Mouse (Mus musculus): ENCODE data around the gene Gm44503. TPM values are rescaled to one million over a fixed set of nuclear protein-coding genes. Genes with fewer than 3 reads are reported as not detected.

Gm44503 gene
- polyA plus RNA-seq, 1 experiment: 0.01 TPM

DNA sequence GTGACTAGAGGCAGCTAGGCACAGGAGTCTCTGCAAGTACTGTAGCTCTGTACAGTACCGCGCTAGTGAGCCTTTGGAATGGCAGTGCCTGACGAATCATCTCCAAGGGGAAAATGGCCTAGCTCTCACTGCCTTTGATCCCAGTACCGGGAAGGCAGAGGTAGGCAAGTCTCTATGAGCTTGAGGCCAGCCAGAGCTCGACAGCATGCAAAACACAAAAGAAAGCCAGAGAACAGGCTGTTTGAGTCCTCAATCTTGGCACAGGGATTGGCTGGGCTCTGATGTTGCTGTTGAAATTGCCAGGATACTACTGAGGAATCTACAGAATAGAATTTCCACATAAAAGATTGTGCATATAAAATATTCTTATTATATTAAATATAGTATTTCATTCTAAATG is 13.8 kb downstream of the Gm44503 start:
- Histone ChIP-seq H3K4me3 (no peak overlapping the region), H3K27me3 (ENCODE audit: control insufficient read depth, insufficient read depth, insufficient read length) (peaks cover 4% of the 10 kb centered on the region), H3K79me2 (ENCODE audit: control insufficient read depth, insufficient read depth) (no peaks in the 10 kb centered on the region), H3ac (ENCODE audit: control insufficient read depth, insufficient read length) (no peak overlapping the region), H3K36me3 (ENCODE audit: control insufficient read depth, insufficient read depth) (no peaks in the 10 kb centered on the region), H3K4me2 (ENCODE audit: low read depth) (no peak overlapping the region)
- no peak for TF ChIP-seq TCF12 (IDR thresholded peaks at IDR 0.05; ENCODE audit: insufficient read depth, poor library complexity, severe bottlenecking)
- no peak for TF ChIP-seq MYOD1 (IDR thresholded peaks at IDR 0.05; ENCODE audit: control insufficient read depth in 1 of 3, insufficient read length in 2 of 3, low read depth in 2 of 3)
- TF ChIP-seq TCF3 (IDR thresholded peaks at IDR 0.05; ENCODE audit: insufficient read length, low read depth): no peak
- no peak for TF ChIP-seq CEBPB (IDR thresholded peaks at IDR 0.05; ENCODE audit: insufficient read depth, poor library complexity, severe bottlenecking)
- no peak for TF ChIP-seq SRF (IDR thresholded peaks at IDR 0.05; ENCODE audit: control insufficient read depth, insufficient read length, low read depth)
- TF ChIP-seq USF1 (IDR thresholded peaks at IDR 0.05; ENCODE audit: low read depth): no peak
- no peak for TF ChIP-seq MAX (IDR thresholded peaks at IDR 0.05; ENCODE audit: low read depth)
- TF ChIP-seq POLR2A (IDR thresholded peaks at IDR 0.05; ENCODE audit: insufficient read length, low read depth): no peak
- no peak for TF ChIP-seq E2F4 (IDR thresholded peaks at IDR 0.05; ENCODE audit: insufficient read depth)
- TF ChIP-seq REST (IDR thresholded peaks at IDR 0.05; ENCODE audit: insufficient read depth, insufficient read length): no peak
- TF ChIP-seq MYOG (IDR thresholded peaks at IDR 0.05; ENCODE audit: control insufficient read depth in 1 of 3, insufficient read depth in 1 of 3, insufficient read length in 2 of 3, low read depth in 2 of 3): no peak
- no peak for TF ChIP-seq POLR2AphosphoS2 (IDR thresholded peaks at IDR 0.05; ENCODE audit: insufficient read length, low read depth)

DNA sequence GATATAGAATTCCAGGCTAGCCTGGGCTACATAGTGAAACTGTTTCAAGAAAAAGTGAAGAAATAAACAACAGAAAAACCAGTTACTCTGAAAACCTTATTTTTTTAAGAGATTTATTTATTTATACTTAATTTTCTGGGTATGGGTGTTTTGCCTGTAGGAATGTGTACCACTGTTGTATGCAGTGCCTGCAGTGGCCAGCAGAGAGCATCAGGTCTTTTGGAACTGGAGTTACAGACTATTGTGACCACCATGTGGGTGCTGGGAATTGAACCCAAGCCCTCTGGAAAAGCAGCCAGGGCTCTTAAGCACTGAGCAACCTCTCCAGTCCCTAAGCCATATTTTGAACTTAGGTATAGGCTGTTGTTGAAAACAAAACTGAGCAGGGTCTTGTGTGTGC is 14.3 kb downstream of the Gm44503 start:
- Histone ChIP-seq H3K4me3 (no peak overlapping the region), H3K27me3 (ENCODE audit: control insufficient read depth, insufficient read depth, insufficient read length) (peaks cover 4% of the 10 kb centered on the region), H3ac (ENCODE audit: control insufficient read depth, insufficient read length) (no peak overlapping the region), H3K79me2 (ENCODE audit: control insufficient read depth, insufficient read depth) (no peaks in the 10 kb centered on the region), H3K4me2 (ENCODE audit: low read depth) (no peak overlapping the region), H3K36me3 (ENCODE audit: control insufficient read depth, insufficient read depth) (no peaks in the 10 kb centered on the region)
- TF ChIP-seq TCF12 (IDR thresholded peaks at IDR 0.05; ENCODE audit: insufficient read depth, poor library complexity, severe bottlenecking) (no peak), POLR2A (IDR thresholded peaks at IDR 0.05; ENCODE audit: insufficient read length, low read depth) (no peak), REST (IDR thresholded peaks at IDR 0.05; ENCODE audit: insufficient read depth, insufficient read length) (no peak), POLR2AphosphoS2 (IDR thresholded peaks at IDR 0.05; ENCODE audit: insufficient read length, low read depth) (no peak), USF1 (IDR thresholded peaks at IDR 0.05; ENCODE audit: low read depth) (no peak), E2F4 (IDR thresholded peaks at IDR 0.05; ENCODE audit: insufficient read depth) (no peak), SRF (IDR thresholded peaks at IDR 0.05; ENCODE audit: control insufficient read depth, insufficient read length, low read depth) (no peak), MYOG (IDR thresholded peaks at IDR 0.05; ENCODE audit: control insufficient read depth in 1 of 3, insufficient read depth in 1 of 3, insufficient read length in 2 of 3, low read depth in 2 of 3) (no peak), MAX (IDR thresholded peaks at IDR 0.05; ENCODE audit: low read depth) (no peak), TCF3 (IDR thresholded peaks at IDR 0.05; ENCODE audit: insufficient read length, low read depth) (no peak), CEBPB (IDR thresholded peaks at IDR 0.05; ENCODE audit: insufficient read depth, poor library complexity, severe bottlenecking) (no peak), MYOD1 (IDR thresholded peaks at IDR 0.05; ENCODE audit: control insufficient read depth in 1 of 3, insufficient read length in 2 of 3, low read depth in 2 of 3) (no peak)

DNA sequence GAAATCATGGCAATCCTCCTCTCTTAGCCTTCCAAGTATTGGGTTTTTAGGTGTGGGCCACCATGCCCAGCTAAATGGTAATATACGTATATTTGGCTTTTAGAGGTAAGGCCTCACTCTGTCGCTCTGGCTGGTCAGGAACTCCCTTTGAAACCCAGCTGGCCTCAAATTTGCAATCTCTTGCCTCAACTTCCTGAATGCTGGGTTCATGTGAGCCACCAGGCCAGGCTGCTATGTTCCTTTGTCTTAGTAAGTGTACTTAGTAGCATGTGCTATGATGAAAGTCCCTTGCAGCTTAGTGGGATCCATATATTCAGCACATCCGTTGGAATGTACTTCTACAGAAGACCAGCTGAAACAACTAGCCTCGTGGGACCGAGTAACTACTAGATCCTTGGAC is 16.1 kb downstream of the Gm44503 start:
- TF ChIP-seq SRF (IDR thresholded peaks at IDR 0.05; ENCODE audit: control insufficient read depth, insufficient read length, low read depth) (no peak), MYOD1 (IDR thresholded peaks at IDR 0.05; ENCODE audit: control insufficient read depth in 1 of 3, insufficient read length in 2 of 3, low read depth in 2 of 3) (no peak), USF1 (IDR thresholded peaks at IDR 0.05; ENCODE audit: low read depth) (no peak), REST (IDR thresholded peaks at IDR 0.05; ENCODE audit: insufficient read depth, insufficient read length) (no peak), POLR2AphosphoS2 (IDR thresholded peaks at IDR 0.05; ENCODE audit: insufficient read length, low read depth) (no peak), CEBPB (IDR thresholded peaks at IDR 0.05; ENCODE audit: insufficient read depth, poor library complexity, severe bottlenecking) (no peak), TCF12 (IDR thresholded peaks at IDR 0.05; ENCODE audit: insufficient read depth, poor library complexity, severe bottlenecking) (no peak), MYOG (IDR thresholded peaks at IDR 0.05; ENCODE audit: control insufficient read depth in 1 of 3, insufficient read depth in 1 of 3, insufficient read length in 2 of 3, low read depth in 2 of 3) (no peak), MAX (IDR thresholded peaks at IDR 0.05; ENCODE audit: low read depth) (no peak), E2F4 (IDR thresholded peaks at IDR 0.05; ENCODE audit: insufficient read depth) (no peak), POLR2A (IDR thresholded peaks at IDR 0.05; ENCODE audit: insufficient read length, low read depth) (no peak), TCF3 (IDR thresholded peaks at IDR 0.05; ENCODE audit: insufficient read length, low read depth) (no peak)
- no peaks in the 10 kb centered on the region for H3K36me3 ChIP-seq (ENCODE audit: control insufficient read depth, insufficient read depth)
- no peak overlapping the region for H3K4me2 ChIP-seq (ENCODE audit: low read depth)
- H3K4me3 ChIP-seq: no peak overlapping the region
- H3ac ChIP-seq (ENCODE audit: control insufficient read depth, insufficient read length): no peak overlapping the region
- H3K79me2 ChIP-seq (ENCODE audit: control insufficient read depth, insufficient read depth): no peaks in the 10 kb centered on the region
- peaks cover 4% of the 10 kb centered on the region for H3K27me3 ChIP-seq (ENCODE audit: control insufficient read depth, insufficient read depth, insufficient read length)

DNA sequence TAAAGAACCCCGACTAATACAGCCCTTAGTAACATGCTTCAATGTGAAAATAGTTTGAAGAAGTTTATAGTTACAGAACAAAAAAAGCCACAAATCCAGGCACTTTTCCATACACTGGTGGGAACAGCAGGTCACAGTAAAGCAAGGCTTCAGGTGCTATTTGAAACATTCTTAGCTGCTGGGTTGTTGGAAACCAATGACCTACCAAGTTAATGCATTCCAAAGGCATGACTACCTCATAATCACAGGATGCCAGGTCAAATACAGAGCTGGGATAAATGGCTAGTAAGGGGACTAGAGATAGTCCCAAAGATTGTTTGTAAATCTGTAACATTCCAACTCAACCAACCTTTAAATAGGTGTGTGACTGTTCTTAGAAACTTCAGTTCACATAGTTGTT is 16.6 kb downstream of the Gm44503 start:
- TF ChIP-seq TCF12 (IDR thresholded peaks at IDR 0.05; ENCODE audit: insufficient read depth, poor library complexity, severe bottlenecking) (no peak), E2F4 (IDR thresholded peaks at IDR 0.05; ENCODE audit: insufficient read depth) (no peak), SRF (IDR thresholded peaks at IDR 0.05; ENCODE audit: control insufficient read depth, insufficient read length, low read depth) (no peak), TCF3 (IDR thresholded peaks at IDR 0.05; ENCODE audit: insufficient read length, low read depth) (no peak), REST (IDR thresholded peaks at IDR 0.05; ENCODE audit: insufficient read depth, insufficient read length) (no peak), CEBPB (IDR thresholded peaks at IDR 0.05; ENCODE audit: insufficient read depth, poor library complexity, severe bottlenecking) (no peak), MYOG (IDR thresholded peaks at IDR 0.05; ENCODE audit: control insufficient read depth in 1 of 3, insufficient read depth in 1 of 3, insufficient read length in 2 of 3, low read depth in 2 of 3) (no peak), POLR2AphosphoS2 (IDR thresholded peaks at IDR 0.05; ENCODE audit: insufficient read length, low read depth) (no peak), MAX (IDR thresholded peaks at IDR 0.05; ENCODE audit: low read depth) (no peak), MYOD1 (IDR thresholded peaks at IDR 0.05; ENCODE audit: control insufficient read depth in 1 of 3, insufficient read length in 2 of 3, low read depth in 2 of 3) (no peak), USF1 (IDR thresholded peaks at IDR 0.05; ENCODE audit: low read depth) (no peak), POLR2A (IDR thresholded peaks at IDR 0.05; ENCODE audit: insufficient read length, low read depth) (no peak)
- Histone ChIP-seq H3ac (ENCODE audit: control insufficient read depth, insufficient read length) (no peak overlapping the region), H3K4me3 (no peak overlapping the region), H3K4me2 (ENCODE audit: low read depth) (no peak overlapping the region), H3K79me2 (ENCODE audit: control insufficient read depth, insufficient read depth) (no peaks in the 10 kb centered on the region), H3K27me3 (ENCODE audit: control insufficient read depth, insufficient read depth, insufficient read length) (peaks cover 4% of the 10 kb centered on the region), H3K36me3 (ENCODE audit: control insufficient read depth, insufficient read depth) (no peaks in the 10 kb centered on the region)

Measured in myocyte (in vitro differentiated cells).